Mouse (Mus musculus) central nervous system, embryonic 11.5 days (tissue): ENCODE results near the gene Rpl29. TPM values are rescaled to one million over a fixed set of nuclear protein-coding genes. Genes with fewer than 3 reads are reported as not detected.

Source experiments
- polyA plus RNA-seq: library from polyadenylated mRNA; depleted of rRNA; stranded (reverse); fragments of >200 nt; gene quantifications from 2 replicates; pipeline ENCODE4 v1.2.3, GENCODE M21; 2012; rRNA removed

Rpl29 gene
- polyA plus RNA-seq = 1,012 and 1,237 TPM in 2 replicates

GRCm38 (mm10) chr9:106429221-106430014, at the start of gene Rpl29:
TSS of gene Rpl29 (plus strand) at chr9:106429454.

GRCm38 (mm10) chr9:106447348-106447747, 18.1 kb downstream of the Rpl29 start, which contains the start of the genes Abhd14b and Abhd14a:
TSS of gene Abhd14b (plus strand) at chr9:106447459.
TSS of gene Abhd14a (minus strand) at chr9:106447678.

GRCm38 (mm10) chr9:106453271-106454070, 24.2 kb downstream of the Rpl29 start, which contains the start of gene Pcbp4:
TSS of gene Pcbp4 (plus strand) at chr9:106453291.

GRCm38 (mm10) chr9:106465571-106466200, 36.4 kb downstream of the Rpl29 start, which contains the start of gene Gpr62:
TSS of gene Gpr62 (minus strand) at chr9:106465938.

GRCm38 (mm10) chr9:106475663-106476001, 46.4 kb downstream of the Rpl29 start, which contains the start of gene Rrp9:
TSS of gene Rrp9 (plus strand) at chr9:106475963.

GRCm38 (mm10) chr9:106476924-106477484, 47.8 kb downstream of the Rpl29 start, which contains the start of gene Parp3:
TSS of gene Parp3 (minus strand) at chr9:106476949.

Other genes starting within 250 kb of the Rpl29 start
- 57.3 and 73.9 TPM in 2 replicates for gene Ppm1m, start 229.7 kb upstream of the Rpl29 start, polyA plus RNA-seq
- gene Twf2, start 226.3 kb upstream of the Rpl29 start, polyA plus RNA-seq = 34.1 and 51.3 TPM in 2 replicates
- 0.10 and 0.17 TPM in 2 replicates for gene Tlr9, start 206.9 kb upstream of the Rpl29 start, polyA plus RNA-seq
- gene Alas1, start 180.8 kb upstream of the Rpl29 start, polyA plus RNA-seq = 63.8 and 68.5 TPM in 2 replicates
- 22.6 and 28.3 TPM in 2 replicates for gene Poc1a, start 148.4 kb upstream of the Rpl29 start, polyA plus RNA-seq
- gene Dusp7, start 60.8 kb upstream of the Rpl29 start, polyA plus RNA-seq = 29.1 and 69.8 TPM in 2 replicates
- gene Acy1, start 8.9 kb downstream of the Rpl29 start, polyA plus RNA-seq = 25.4 and 29.4 TPM in 2 replicates
- gene Abhd14b, start 18.0 kb downstream of the Rpl29 start, polyA plus RNA-seq = 4.7 and 12.0 TPM in 2 replicates
- gene Abhd14a, start 18.2 kb downstream of the Rpl29 start, polyA plus RNA-seq = 34.1 and 40.0 TPM in 2 replicates
- 401 and 467 TPM in 2 replicates for gene Pcbp4, start 23.8 kb downstream of the Rpl29 start, polyA plus RNA-seq
- gene Gpr62, start 36.5 kb downstream of the Rpl29 start, polyA plus RNA-seq = 0.06 and 0.11 TPM in 2 replicates
- 41.6 and 78.4 TPM in 2 replicates for gene Rrp9, start 46.5 kb downstream of the Rpl29 start, polyA plus RNA-seq
- 1.5 and 2.2 TPM in 2 replicates for gene Parp3, start 47.5 kb downstream of the Rpl29 start, polyA plus RNA-seq
- not detected in 2 replicates for gene Iqcf1, start 70.5 kb downstream of the Rpl29 start, polyA plus RNA-seq
- gene Iqcf5, start 85.1 kb downstream of the Rpl29 start, polyA plus RNA-seq = not detected in 2 replicates
- not detected in 2 replicates for gene Iqcf3, start 132.2 kb downstream of the Rpl29 start, polyA plus RNA-seq
- gene Iqcf4, start 141.5 kb downstream of the Rpl29 start, polyA plus RNA-seq = not detected in 2 replicates
- gene Iqcf6, start 197.1 kb downstream of the Rpl29 start, polyA plus RNA-seq = not detected in 2 replicates
- gene Grm2, start 226.6 kb downstream of the Rpl29 start, polyA plus RNA-seq = 5.5 and 7.8 TPM in 2 replicates